9 mouse cellular contexts compared by ENCODE assay signal in genomic region chr10:42637183-42637788, GRCm38 (mm10). TPM values are rescaled to one million over a fixed set of nuclear protein-coding genes. Genes with fewer than 3 reads are reported as not detected.
DNase-seq lines count a peak whose midpoint lies in the region; ATAC-seq and TF ChIP-seq lines count a peak whose summit lies in the region.
"Had no signal": no experiment of that assay in that cellular context is flagged by ENCODE, and none has a peak within 500 bp of the region (broad histone marks: within the 10 kb centered on the region; RNA-seq: fewer than 3 reads in every experiment).

No protein-coding gene starts in this region.

- WGBS in heart, adult 2 months: 6% methylated on average over 18 of the region's 18 CpGs
- 4% methylated on average over 18 of the region's 18 CpGs for WGBS in liver, embryonic 12.5 days (ENCODE audit: insufficient replicate concordance)

- H3K36me3 ChIP-seq in heart, adult 2 months (ENCODE audit: control insufficient read depth, insufficient read depth, low read length): no peaks in the 10 kb centered on the region
- no peaks in the 10 kb centered on the region for H3K36me3 ChIP-seq in liver, embryonic 12.5 days

- no peaks in the 10 kb centered on the region for H3K79me2 ChIP-seq in heart, adult 2 months (replicated peaks; ENCODE audit: control insufficient read depth, insufficient read depth, low read length)

- TF ChIP-seq POLR2A in heart, adult 2 months (IDR thresholded peaks at IDR 0.05; ENCODE audit: insufficient read depth, low read depth, low read length): no peak

- no peak overlapping the region for H3K27ac ChIP-seq in heart, adult 2 months
- H3K27ac ChIP-seq in liver, embryonic 12.5 days: no peak overlapping the region

- ATAC-seq in common myeloid progenitor, adult 5-6 weeks (replicated peaks; ENCODE audit: low read depth, poor library complexity, severe bottlenecking): peak; percentile 48
- no peak for ATAC-seq in liver, embryonic 12.5 days

- peaks cover 24% of the 10 kb centered on the region for H3K27me3 ChIP-seq in heart, adult 2 months (ENCODE audit: control insufficient read depth, insufficient read depth, low read length)
- H3K27me3 ChIP-seq in liver, embryonic 12.5 days (replicated peaks): peaks cover 73% of the 10 kb centered on the region

- no peak overlapping the region for H3K4me3 ChIP-seq in heart, adult 2 months
- H3K4me3 ChIP-seq in liver, embryonic 12.5 days: peak overlapping the region; percentile 25

- DNase-seq in CD4-positive helper T cell, adult 2 months (ENCODE audit: low read depth, low spot score): peak; percentile 74
- peak; percentile 90 for DNase-seq in MN1 (ENCODE audit: low spot score)
- peak in 1 of 2 experiments; percentile 33 for DNase-seq in heart, adult 2 months
- DNase-seq in kidney, adult 18-20 months: peak; percentile 53
- DNase-seq in natural killer cell, adult 2 months (ENCODE audit: low spot score in 2 of 2): peak; percentile 32 to 44
- no peak for DNase-seq in ovary, postnatal 10 days (ENCODE audit: low spot score)

- H3K9me3 ChIP-seq in liver, embryonic 12.5 days (replicated peaks): no peaks in the 10 kb centered on the region

- peaks cover 5% of the 10 kb centered on the region; the same call in 1 of the 2 replicates for H3K4me1 ChIP-seq in heart, adult 2 months (ENCODE audit: control insufficient read depth, insufficient read depth, low read length)
- H3K4me1 ChIP-seq in liver, embryonic 12.5 days: peaks cover 24% of the 10 kb centered on the region

- no peak overlapping the region for H3K9ac ChIP-seq in heart, adult 2 months (ENCODE audit: low read depth, low read length)
- H3K9ac ChIP-seq in liver, embryonic 12.5 days: no peak overlapping the region

- no peak for TF ChIP-seq EP300 in heart, adult 2 months (IDR thresholded peaks at IDR 0.05; ENCODE audit: insufficient read depth, low read depth, low read length)

- peak overlapping the region; percentile 42 for H3K4me2 ChIP-seq in liver, embryonic 12.5 days

- TF ChIP-seq CTCF in heart, adult 2 months (IDR thresholded peaks at IDR 0.05): peak; percentile 78

- intact Hi-C loops in heart, adult 2 months (cut with DNase I): loop anchor here (1.0 to 5.0 kb wide), 2 partner anchors 310 to 329 kb away; no protein-coding TSS in a partner anchor

RNA-seq across cellular contexts. Expression of gene Ostm1, which starts 53.7 kb away (rescaled TPM):
- total RNA-seq in common myeloid progenitor, adult 5-6 weeks (2017): 31.4 and 32.5 TPM in 2 replicates
- total RNA-seq in heart, adult 2 months (2021): 10 to 100 TPM; 18.0 to 19.2 TPM
- 14.0 and 18.4 TPM in 2 replicates for polyA plus RNA-seq in heart, adult 2 months (2012; rRNA removed)
- 19.9 and 20.1 TPM in 2 replicates for polyA plus RNA-seq in liver, embryonic 12.5 days (2016; fragmentation: Nextera tagmentation; extraction: Ambion mirVana)

RNA-seq across cellular contexts. Expression of gene Nr2e1, which starts 53.9 kb away (rescaled TPM):
- total RNA-seq in common myeloid progenitor, adult 5-6 weeks (2017): not detected in 2 replicates
- total RNA-seq in heart, adult 2 months (2021): not detected
- polyA plus RNA-seq in heart, adult 2 months (2012; rRNA removed): not detected in 2 replicates
- not detected in 2 replicates for polyA plus RNA-seq in liver, embryonic 12.5 days (2016; fragmentation: Nextera tagmentation; extraction: Ambion mirVana)
- polyA plus RNA-seq: gonadal fat pad, adult 2 months had no signal
